Mouse (Mus musculus) embryo, embryonic 11 days (tissue): ENCODE results near the gene Arfgap3.
"Not testable (repeated sequence)": the region's sequence is repeated elsewhere in the genome, so short reads cannot be mapped to it uniquely, and the experiment has no call there.

ENCODE experiments used
- DNase-seq: peaks from one replicate; pipeline ENCODE4 v3.0.0-alpha.2; 2015

Arfgap3 gene

GRCm38 (mm10) chr15:83344157-83344556, 5.9 kb downstream of the Arfgap3 start:
- DNase-seq = no peak

GRCm38 (mm10) chr15:83338908-83339307, 11.1 kb downstream of the Arfgap3 start:
- DNase-seq = no peak

GRCm38 (mm10) chr15:83337903-83338870, 11.9 kb downstream of the Arfgap3 start:
- DNase-seq = no peak

DNA sequence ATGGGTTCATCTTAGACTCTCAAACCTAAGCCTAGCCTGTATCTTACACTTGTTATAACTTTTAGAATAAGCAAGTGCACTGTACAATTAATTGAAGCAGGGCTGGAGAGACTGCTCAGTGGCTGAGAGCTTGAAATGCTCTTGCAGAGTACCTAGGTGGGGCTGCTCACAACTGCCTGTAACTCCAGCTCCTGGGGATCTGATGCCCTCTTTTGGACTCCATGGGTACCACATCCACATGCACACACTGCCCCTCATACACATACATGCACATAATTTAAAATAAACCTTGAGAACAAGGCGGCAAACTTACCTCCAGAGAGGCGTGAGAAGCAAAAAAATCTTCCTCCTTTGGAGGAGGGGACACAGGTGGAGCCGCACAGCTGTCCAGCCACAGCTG, 17.7 kb downstream of the Arfgap3 start:
- DNase-seq = peak; percentile 20

DNA sequence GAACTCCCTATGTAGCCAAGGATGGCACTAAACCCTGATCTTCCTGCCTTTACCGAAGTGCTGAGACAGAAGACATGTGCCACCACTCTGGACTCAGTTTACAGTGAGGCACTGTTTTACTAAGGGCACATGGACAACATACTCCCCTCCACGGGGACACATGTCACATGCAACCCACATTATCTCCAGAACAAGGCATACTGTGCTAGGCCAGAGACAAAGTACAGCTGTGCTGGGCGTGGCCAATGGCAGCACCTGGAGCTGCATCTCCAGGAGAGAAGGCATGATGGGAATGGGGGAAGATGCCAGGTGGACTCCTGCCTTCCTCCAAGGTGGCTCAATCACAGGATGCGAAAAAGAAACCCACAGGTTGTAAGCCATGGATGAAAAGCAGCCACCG, 21.1 kb downstream of the Arfgap3 start:
- no peak for DNase-seq

DNA sequence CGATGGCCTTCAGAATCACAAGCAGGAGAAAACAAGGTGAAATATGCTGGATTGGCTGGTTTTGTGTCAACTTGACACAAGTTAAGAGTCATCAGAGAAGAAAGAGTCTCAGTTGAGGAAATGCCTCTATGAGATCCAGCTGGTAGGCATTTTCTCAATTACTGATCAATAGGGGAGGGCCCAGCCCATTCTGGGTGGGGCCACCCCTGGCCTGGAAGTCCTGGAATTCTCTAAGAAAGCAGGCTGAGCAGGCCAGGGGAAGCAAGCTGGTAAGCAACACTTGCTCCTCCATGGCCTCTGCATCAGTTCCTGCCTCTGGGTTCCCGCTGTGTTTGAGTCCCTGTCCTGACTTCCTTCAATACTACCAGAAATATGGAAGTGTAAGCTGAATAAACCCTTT, 27.0 kb downstream of the Arfgap3 start:
- DNase-seq = no peak

DNA sequence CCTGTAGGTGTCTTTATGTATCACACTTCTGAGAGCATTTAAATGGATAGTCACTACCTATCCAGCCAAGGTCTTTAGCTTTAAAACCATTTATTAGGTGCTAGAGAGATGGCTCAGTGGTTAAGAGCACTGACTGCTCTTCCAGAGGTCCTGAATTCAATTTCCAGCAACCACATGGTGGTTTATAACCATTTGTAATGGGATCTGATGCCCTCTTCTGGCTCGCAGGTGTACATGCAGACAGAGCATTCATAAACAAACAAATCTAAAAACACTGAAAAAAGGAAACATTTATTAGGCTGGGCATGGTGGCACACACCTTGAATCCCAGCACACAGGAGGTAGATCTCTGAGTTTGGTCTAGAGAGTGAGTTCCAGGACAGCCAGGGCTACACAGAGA, 35.1 kb downstream of the Arfgap3 start:
- DNase-seq = no peak

GRCm38 (mm10) chr15:83309878-83310277, 40.2 kb downstream of the Arfgap3 start:
- no peak for DNase-seq

DNA sequence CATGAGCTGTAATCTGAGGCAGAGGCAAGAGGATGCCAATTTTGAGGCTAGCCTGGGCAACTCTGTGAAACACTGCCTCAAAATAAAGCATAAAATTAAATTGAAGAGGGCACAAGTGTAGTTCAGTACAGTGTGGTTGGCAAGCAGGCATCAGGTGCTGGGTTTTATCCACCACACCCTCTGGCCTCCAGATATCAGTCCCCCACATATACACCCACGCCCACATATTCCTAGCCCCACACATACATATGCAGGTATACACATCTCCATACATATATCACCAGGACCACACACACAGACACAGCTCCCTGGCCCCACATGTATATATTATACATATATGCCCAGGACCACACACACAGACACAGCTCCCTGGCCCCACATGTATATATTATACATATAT, 41.3 kb downstream of the Arfgap3 start:
- not testable (repeated sequence) for DNase-seq

GRCm38 (mm10) chr15:83306181-83306580, 43.9 kb downstream of the Arfgap3 start:
- no peak for DNase-seq

GRCm38 (mm10) chr15:83305192-83305921, 44.7 kb downstream of the Arfgap3 start:
- DNase-seq = peak; percentile 18

DNA sequence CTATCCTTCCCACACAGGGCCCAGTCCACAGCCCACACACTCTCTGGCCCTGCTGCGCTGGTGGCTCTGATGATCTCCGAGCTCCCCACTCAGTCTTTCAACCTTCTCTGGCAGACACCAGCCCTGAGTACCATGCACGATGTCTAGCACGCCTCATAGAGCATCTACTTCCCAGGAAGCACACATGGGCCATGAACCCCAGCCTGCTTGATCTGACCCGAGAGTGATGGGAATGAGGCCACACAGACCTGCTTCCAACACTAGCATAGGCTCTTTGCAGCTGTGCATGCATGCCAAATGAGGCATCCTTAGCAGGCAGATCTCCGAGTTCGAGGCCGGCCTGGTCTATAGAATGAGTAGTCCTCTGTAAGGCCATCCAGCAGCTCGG, 45.2 kb downstream of the Arfgap3 start:
- no peak for DNase-seq

DNA sequence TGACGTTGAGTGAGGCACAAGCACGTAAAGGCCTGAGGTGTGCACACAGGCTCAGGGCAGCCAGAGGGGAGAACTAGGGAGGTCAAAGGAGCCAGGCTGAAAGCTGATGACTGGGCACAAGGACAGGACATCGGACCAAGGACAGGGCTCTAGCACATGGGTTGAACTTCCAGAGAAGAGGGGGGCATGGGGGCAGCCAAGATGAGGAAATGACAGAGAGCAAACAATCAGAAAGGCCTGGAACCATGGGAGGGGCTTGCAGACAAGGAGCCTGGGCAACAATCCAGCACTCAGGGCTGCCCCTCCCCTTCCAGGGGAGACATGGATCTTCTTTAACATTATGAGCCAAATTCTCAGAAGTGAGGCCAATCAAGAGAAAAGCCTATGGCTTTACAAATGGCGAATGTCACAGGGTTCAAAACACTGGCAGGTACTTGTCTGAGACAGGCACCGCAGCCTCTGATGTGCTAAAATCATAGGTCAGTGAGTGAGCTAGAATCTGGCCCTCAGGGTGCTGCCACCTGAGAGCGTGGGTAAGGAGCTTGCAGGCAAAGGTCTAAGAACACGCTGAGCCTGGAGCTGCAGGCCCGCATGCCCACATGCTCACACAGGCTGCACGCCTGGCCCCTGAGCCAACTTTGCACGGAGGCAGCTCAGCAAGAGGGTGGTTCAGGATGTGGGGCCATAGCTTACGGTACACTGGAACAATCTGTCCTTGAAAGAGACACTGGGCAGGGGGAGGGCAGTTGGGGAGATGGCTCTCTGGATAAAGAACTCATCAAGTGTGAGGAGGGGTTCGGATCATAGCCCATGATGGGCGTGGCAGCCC, 46.2 kb downstream of the Arfgap3 start:
- no peak for DNase-seq

DNA sequence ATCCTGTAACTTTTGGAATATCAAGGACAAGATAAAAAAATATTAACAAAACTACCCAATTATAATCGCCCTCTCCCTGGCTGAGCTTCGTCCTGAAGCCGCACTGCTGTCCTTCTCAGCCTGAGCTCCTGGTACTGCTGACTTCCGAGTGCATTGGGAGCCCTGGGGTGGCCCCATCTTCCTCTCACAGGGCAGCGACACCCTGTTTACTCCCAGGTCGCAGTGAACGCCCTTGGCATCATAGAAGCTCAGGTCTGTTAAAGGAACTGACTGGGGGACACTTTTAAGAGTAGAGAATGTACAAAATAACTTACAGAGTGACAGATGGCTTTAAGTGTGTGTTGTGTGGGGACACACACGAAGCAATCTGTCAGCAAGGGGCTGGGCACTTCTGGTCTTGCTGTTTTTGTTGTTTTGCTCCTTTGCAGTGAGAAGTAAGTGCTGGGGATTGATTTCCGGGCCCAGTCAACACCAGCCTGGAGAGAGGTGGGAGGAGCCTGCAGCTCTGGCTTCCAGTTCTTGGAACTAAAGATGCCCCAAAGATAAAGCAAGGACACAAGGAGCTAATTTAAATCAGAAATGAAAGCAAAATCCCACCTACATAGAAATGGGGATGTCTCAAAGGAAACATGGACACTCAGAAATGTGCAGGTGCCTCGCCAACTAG, 50.0 kb downstream of the Arfgap3 start:
- no peak for DNase-seq

GRCm38 (mm10) chr15:83299450-83299849, 50.6 kb downstream of the Arfgap3 start:
- DNase-seq = no peak

- no peak for DNase-seq
These were observed 51.2 kb downstream of the Arfgap3 start for GRCm38 (mm10) chr15:83298810-83299209.

DNA sequence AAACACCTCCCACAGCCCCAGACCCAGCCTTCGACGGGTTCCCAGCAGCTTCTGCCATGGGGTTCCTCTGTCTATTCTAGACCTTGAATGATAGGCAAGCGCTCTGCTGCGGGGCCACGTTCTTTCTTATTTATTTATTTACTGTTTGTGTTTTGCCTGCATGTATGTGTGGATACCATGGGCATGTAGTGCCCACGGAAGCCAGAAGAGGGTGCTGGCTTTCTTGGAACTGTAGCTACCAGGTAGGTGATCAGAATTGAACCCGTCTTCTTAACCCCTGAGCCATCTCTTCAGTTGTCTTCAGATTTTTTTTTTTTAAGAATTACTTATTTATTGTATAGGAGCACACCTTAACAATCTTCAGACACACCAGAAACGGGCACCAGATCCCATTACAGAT, 51.7 kb downstream of the Arfgap3 start:
- no peak for DNase-seq

DNA sequence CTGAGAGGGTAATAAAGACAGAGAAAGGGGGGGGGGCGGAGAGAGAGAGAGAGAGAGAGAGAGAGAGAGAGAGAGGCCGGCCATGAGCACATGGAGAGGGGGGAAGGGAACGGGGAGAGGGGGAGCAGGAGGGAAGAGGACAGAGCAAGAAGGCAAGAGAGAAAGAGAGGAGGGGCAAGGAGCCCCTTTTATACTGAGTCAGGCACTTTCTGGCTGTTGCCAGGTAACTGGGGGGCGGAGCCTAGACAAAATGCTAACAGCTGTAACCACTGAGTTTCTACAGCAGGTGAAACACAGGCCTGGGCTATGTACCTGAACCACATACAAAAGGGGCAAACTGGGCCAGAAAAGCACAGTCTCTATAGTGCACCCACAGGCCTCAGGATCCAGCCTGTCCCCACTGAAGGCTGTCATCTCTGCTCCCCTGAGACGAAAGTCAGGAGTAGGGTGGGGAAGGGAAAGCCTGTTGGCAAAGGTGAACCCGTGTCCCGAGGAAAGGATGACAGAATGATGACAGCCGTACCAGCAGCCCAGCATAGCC, 53.2 kb downstream of the Arfgap3 start:
- DNase-seq = peak; percentile 23

- no peak for DNase-seq
These were observed 54.0 kb downstream of the Arfgap3 start for GRCm38 (mm10) chr15:83296050-83296449.

DNA sequence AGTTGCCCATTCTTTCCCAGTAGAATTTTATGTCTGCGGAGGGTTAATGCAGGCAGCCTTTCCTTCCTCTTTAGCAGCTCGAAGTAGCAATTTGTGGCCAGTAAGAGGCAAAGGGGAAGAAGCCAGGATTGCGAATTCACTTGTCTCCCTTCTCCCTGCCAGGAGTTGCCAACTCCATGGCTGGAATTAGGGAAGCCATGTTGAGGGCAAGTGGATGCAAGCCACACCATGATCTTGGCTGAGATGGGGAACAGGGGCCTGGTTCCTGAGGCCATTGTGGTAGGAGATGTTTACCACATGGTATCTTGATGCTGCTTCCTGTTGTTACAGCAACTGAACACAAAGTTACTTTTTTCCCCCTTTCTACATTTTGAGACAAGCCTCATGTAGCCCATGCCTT, 55.1 kb downstream of the Arfgap3 start:
- DNase-seq = no peak

DNA sequence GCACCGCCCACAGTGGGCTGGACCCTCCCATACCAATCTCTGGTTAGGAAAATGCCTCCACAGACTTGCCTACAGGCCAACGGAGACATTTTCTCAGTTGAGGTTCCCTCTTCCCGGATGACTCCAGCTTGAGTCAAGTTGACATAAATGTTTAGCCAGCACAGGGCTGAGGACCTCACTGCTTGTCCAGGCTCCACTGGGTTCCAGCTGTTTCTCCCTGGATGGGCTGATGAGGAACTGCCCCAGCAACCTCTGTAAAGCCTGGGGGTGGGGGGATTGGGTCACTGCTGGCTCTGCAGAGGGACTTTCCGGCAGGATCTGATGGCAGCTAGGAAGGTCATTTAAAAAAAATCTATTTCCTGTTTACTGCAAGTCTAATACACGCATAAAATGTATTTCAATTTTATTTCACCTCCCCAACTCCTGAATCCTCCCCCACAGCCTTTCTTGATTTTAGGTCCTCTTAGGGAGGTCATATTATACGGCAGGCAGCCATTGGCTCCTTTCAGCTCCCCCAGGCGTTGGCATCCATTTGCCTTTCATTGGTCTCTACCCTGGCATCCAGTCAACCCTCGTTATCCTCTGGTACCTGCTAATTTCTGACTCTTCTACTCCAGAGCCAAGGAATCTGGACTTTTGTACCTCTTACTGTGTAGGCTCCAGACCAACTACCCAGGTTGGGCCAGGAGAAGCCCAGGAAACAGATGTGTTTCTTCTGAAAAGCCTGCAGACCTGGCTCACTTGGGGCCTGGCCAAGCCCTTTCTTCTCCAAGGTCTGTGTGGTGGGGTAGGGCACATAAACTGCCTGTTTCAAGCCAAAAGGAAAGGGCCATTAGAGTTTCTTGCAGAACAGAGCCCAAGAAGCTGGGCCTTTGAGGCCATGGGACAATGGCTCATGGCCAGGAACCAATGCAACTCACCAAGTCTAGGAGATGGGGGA, 56.1 kb downstream of the Arfgap3 start:
- DNase-seq = no peak
